Mouse (Mus musculus): ENCODE data around the gene Prrt2.

Gene Prrt2

GRCm38 (mm10) chr7:126999568-126999967 is 21.4 kb downstream of the Prrt2 start:
- DNase-seq (ENCODE audit: low spot score in 2 of 2) = no peak

- DNase-seq (ENCODE audit: low spot score in 2 of 2) = no peak
These were observed 24.6 kb downstream of the Prrt2 start for GRCm38 (mm10) chr7:126996449-126996848.

- DNase-seq (ENCODE audit: low spot score in 2 of 2) = no peak
These were observed 32.2 kb downstream of the Prrt2 start for GRCm38 (mm10) chr7:126988816-126989215.

- DNase-seq (ENCODE audit: low spot score in 2 of 2) = peak; percentile 25 to 27
These were observed 34.7 kb downstream of the Prrt2 start for GRCm38 (mm10) chr7:126986319-126986718.

GRCm38 (mm10) chr7:126984667-126985444 is 36.2 kb downstream of the Prrt2 start:
- DNase-seq (ENCODE audit: low spot score in 2 of 2) = no peak

- DNase-seq (ENCODE audit: low spot score in 2 of 2) = no peak
These were observed 37.9 kb downstream of the Prrt2 start for GRCm38 (mm10) chr7:126983113-126983512.

- DNase-seq (ENCODE audit: low spot score in 2 of 2) = no peak
These were observed 39.0 kb downstream of the Prrt2 start for GRCm38 (mm10) chr7:126982054-126982453.

GRCm38 (mm10) chr7:126981601-126982000 is 39.4 kb downstream of the Prrt2 start:
- DNase-seq (ENCODE audit: low spot score in 2 of 2) = no peak

- no peak for DNase-seq (ENCODE audit: low spot score in 2 of 2)
These were observed 42.2 kb downstream of the Prrt2 start for GRCm38 (mm10) chr7:126978841-126979240.

GRCm38 (mm10) chr7:126976878-126977459 is 44.0 kb downstream of the Prrt2 start:
- no peak for DNase-seq (ENCODE audit: low spot score in 2 of 2)

- peak; percentile 92 to 94 for DNase-seq (ENCODE audit: low spot score in 2 of 2)
These were observed 44.8 kb downstream of the Prrt2 start, which contains the start of gene Cdiptos for GRCm38 (mm10) chr7:126975950-126976866. TSS of gene Cdiptos (minus strand) at chr7:126976098.

GRCm38 (mm10) chr7:126975893-126975949 is 45.3 kb downstream of the Prrt2 start, which contains the start of gene Cdipt:
TSS of gene Cdipt (plus strand) at chr7:126975914.
- no peak for DNase-seq (ENCODE audit: low spot score in 2 of 2)

- peak in 1 of 2 experiments; percentile 15 for DNase-seq (ENCODE audit: low spot score in 2 of 2)
These were observed 45.5 kb downstream of the Prrt2 start for GRCm38 (mm10) chr7:126975493-126975892.

All from urinary bladder, adult 18-20 months (tissue).